Mouse (Mus musculus): ENCODE measurements around the gene Impdh2. TPM values are rescaled to one million over a fixed set of nuclear protein-coding genes. Genes with fewer than 3 reads are reported as not detected.

The Impdh2 gene
- polyA plus RNA-seq, 1 experiment = 59.9 TPM

- no peak overlapping the region for H3K27ac ChIP-seq (ENCODE audit: insufficient read depth, low read depth, low read length)
- H3K4me1 ChIP-seq (ENCODE audit: control insufficient read depth, insufficient read depth, low read length) = no peaks in the 10 kb centered on the region
- TF ChIP-seq CTCF (IDR thresholded peaks at IDR 0.05; ENCODE audit: low read depth, low read length) (no peak), POLR2A (IDR thresholded peaks at IDR 0.05; ENCODE audit: borderline replicate concordance, low read depth, low read length) (no peak)
- H3K4me3 ChIP-seq (ENCODE audit: insufficient read depth, low read length) = no peak overlapping the region
Measured at GRCm38 (mm10) chr9:108540846-108541245, 19.2 kb upstream of the Impdh2 start.

- no peak overlapping the region for H3K27ac ChIP-seq (ENCODE audit: insufficient read depth, low read depth, low read length)
- TF ChIP-seq CTCF (IDR thresholded peaks at IDR 0.05; ENCODE audit: low read depth, low read length) (no peak), POLR2A (IDR thresholded peaks at IDR 0.05; ENCODE audit: borderline replicate concordance, low read depth, low read length) (no peak)
- H3K4me3 ChIP-seq (ENCODE audit: insufficient read depth, low read length) = no peak overlapping the region
- H3K4me1 ChIP-seq (ENCODE audit: control insufficient read depth, insufficient read depth, low read length) = no peaks in the 10 kb centered on the region
Measured at GRCm38 (mm10) chr9:108545986-108546385, 14.1 kb upstream of the Impdh2 start.

GRCm38 (mm10) chr9:108546875-108547274, 13.2 kb upstream of the Impdh2 start:
- Histone ChIP-seq H3K27ac (ENCODE audit: insufficient read depth, low read depth, low read length) (no peak overlapping the region), H3K4me1 (ENCODE audit: control insufficient read depth, insufficient read depth, low read length) (no peaks in the 10 kb centered on the region), H3K4me3 (ENCODE audit: insufficient read depth, low read length) (no peak overlapping the region)
- no peak for TF ChIP-seq POLR2A (IDR thresholded peaks at IDR 0.05; ENCODE audit: borderline replicate concordance, low read depth, low read length)

- H3K27ac ChIP-seq (ENCODE audit: insufficient read depth, low read depth, low read length) = no peak overlapping the region
- TF ChIP-seq CTCF (IDR thresholded peaks at IDR 0.05; ENCODE audit: low read depth, low read length) (no peak), POLR2A (IDR thresholded peaks at IDR 0.05; ENCODE audit: borderline replicate concordance, low read depth, low read length) (no peak)
- peaks cover 24% of the 10 kb centered on the region for H3K4me1 ChIP-seq (ENCODE audit: control insufficient read depth, insufficient read depth, low read length)
Measured at GRCm38 (mm10) chr9:108559169-108559568, 917 bp upstream of the Impdh2 start.

GRCm38 (mm10) chr9:108563671-108564070, 3.6 kb downstream of the Impdh2 start:
- peaks cover 19% of the 10 kb centered on the region for H3K4me1 ChIP-seq (ENCODE audit: control insufficient read depth, insufficient read depth, low read length)
- H3K27ac ChIP-seq (ENCODE audit: insufficient read depth, low read depth, low read length) = no peak overlapping the region
- H3K4me3 ChIP-seq (ENCODE audit: insufficient read depth, low read length) = no peak overlapping the region
- no peak for TF ChIP-seq POLR2A (IDR thresholded peaks at IDR 0.05; ENCODE audit: borderline replicate concordance, low read depth, low read length)
- no peak for TF ChIP-seq CTCF (IDR thresholded peaks at IDR 0.05; ENCODE audit: low read depth, low read length)

More at GRCm38 (mm10) chr9:108559169-108559568, 917 bp upstream of the Impdh2 start:
- H3K4me3 ChIP-seq (ENCODE audit: insufficient read depth, low read length) = no peak overlapping the region

- no peak overlapping the region for H3K4me3 ChIP-seq (ENCODE audit: insufficient read depth, low read length)
- peaks cover 22% of the 10 kb centered on the region for H3K4me1 ChIP-seq (ENCODE audit: control insufficient read depth, insufficient read depth, low read length)
- no peak overlapping the region for H3K27ac ChIP-seq (ENCODE audit: insufficient read depth, low read depth, low read length)
- TF ChIP-seq CTCF (IDR thresholded peaks at IDR 0.05; ENCODE audit: low read depth, low read length) (no peak), POLR2A (IDR thresholded peaks at IDR 0.05; ENCODE audit: borderline replicate concordance, low read depth, low read length) (no peak)
Measured at GRCm38 (mm10) chr9:108564131-108564530, 4.0 kb downstream of the Impdh2 start.

- H3K4me1 ChIP-seq (ENCODE audit: control insufficient read depth, insufficient read depth, low read length) = peaks cover 22% of the 10 kb centered on the region
- peak overlapping the region; percentile 86 for H3K4me3 ChIP-seq (ENCODE audit: insufficient read depth, low read length)
- TF ChIP-seq CTCF (IDR thresholded peaks at IDR 0.05; ENCODE audit: low read depth, low read length) = no peak
- TF ChIP-seq POLR2A (IDR thresholded peaks at IDR 0.05; ENCODE audit: borderline replicate concordance, low read depth, low read length) = no peak
- H3K27ac ChIP-seq (ENCODE audit: insufficient read depth, low read depth, low read length) = peak overlapping the region; percentile 66
Measured at GRCm38 (mm10) chr9:108565881-108566814, 6.1 kb downstream of the Impdh2 start.

DNA sequence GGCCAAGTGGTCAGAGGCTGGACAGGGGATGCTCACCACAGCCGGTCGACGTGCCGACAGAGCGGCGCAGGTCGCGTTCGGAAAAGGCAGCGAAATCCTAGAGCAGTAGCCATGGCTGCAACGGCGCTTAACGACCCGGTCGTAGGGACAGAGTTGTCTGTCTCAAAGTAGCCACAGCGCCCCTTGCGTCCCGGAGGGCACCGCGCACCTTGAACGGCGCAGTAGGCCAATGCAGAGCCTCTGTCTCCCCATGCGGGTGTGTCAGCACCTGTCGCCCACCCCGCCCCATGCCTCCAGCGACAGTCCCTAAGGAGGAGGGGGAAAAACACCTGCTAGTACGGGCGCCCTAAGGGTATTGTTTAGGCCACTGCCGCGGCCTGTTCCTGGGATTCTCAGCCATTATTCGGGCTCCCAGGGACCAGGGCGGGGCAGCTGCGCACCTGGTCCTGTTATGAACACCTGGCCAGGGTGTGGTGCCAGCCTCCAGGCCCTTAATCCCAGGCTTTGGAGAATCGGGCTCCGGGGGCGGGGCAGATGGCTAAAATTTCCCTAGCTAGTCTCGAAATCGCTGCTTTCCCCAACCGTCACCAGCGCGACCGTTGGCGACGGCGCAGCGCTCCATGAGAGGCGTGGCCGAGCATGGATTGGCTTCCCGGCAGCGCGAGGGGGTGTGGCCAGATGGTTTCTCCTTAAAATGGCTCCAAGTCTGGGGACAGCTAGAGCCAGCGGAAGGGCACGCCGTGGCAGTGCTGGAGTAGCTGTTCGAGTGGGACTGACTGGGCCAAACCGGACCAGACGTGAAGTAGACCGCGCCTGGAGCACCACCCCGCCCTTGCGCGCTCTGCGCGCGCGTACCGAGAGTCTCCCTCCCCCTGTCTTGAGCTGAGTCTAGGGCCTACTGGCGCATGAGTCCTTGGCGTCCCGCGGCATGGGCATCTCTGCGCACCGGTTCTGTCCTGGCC, 7.0 kb downstream of the Impdh2 start, which contains the start of gene Ndufaf3:
Gene Ndufaf3 (minus strand): TSS at position 620 of the 962 bp plus-strand sequence.
- H3K4me3 ChIP-seq (ENCODE audit: insufficient read depth, low read length) = peak within 1 kb of the TSS; percentile 86
- peaks cover 12% of the 10 kb centered on the region for H3K4me1 ChIP-seq (ENCODE audit: control insufficient read depth, insufficient read depth, low read length)
- peak within 1 kb of the TSS; percentile 88 for H3K27ac ChIP-seq (ENCODE audit: insufficient read depth, low read depth, low read length)
- TF ChIP-seq CTCF (IDR thresholded peaks at IDR 0.05; ENCODE audit: low read depth, low read length) = no peak; the same call in 1 of the 2 replicates
- peak; percentile 97 for TF ChIP-seq POLR2A (IDR thresholded peaks at IDR 0.05; ENCODE audit: borderline replicate concordance, low read depth, low read length)

DNA sequence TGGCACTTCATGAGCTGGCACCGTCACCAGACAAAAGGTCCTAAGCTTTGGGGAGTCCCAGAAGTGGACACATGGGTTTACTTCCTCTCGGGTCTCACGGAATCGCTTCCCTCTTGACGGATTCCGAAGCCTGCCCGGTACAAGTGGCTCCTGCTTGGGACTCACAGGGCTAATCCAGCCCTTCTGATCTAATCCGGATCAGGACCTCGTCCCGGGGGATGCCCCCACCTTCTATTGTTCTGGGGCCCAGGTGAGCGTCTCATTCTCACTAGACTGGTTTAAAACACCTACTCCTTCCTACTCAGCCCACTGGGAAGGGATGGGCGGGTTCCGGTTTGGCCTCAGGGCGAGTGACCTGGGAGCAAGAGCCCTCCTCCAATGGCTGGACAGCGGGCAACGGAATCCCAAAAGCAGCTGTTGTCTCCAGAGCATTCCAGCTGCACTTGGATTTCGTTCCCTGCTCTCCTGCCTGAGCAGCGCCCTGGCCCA, 7.9 kb downstream of the Impdh2 start:
- no peak for TF ChIP-seq POLR2A (IDR thresholded peaks at IDR 0.05; ENCODE audit: borderline replicate concordance, low read depth, low read length)
- Histone ChIP-seq H3K4me1 (ENCODE audit: control insufficient read depth, insufficient read depth, low read length) (peaks cover 10% of the 10 kb centered on the region), H3K4me3 (ENCODE audit: insufficient read depth, low read length) (peak overlapping the region; percentile 86), H3K27ac (ENCODE audit: insufficient read depth, low read depth, low read length) (peak overlapping the region; percentile 88)

All from bone marrow macrophage, adult 2 months (primary cell).